Comparison of ENCODE assay signal across 14 mouse cellular contexts in the genomic region with DNA sequence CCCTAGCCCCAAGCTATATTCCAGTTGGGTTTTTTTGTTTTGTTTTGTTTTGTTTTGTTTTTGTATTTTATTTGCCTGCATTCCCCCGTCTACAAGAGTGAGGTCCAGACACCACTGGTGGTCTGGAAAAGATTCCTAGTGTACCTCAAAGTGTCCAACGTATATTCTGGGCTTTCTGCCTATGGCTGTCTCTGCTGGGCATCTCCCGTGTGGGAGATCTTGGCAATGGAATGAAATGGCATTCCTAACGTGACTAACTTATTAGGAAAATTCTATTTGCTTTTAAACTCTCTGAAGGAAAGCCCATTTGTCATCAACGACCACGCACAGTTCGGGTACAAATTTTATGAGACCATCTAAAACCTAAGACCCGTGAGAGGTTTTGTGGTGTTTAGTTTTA. TPM values are rescaled to one million over a fixed set of nuclear protein-coding genes. Genes with fewer than 3 reads are reported as not detected.
"Had no signal": no experiment of that assay in that cellular context is flagged by ENCODE, and none has a peak within 500 bp of the region (broad histone marks: within the 10 kb centered on the region; RNA-seq: fewer than 3 reads in every experiment).

No protein-coding gene starts in this region.

- DNase-seq: kidney, adult 18-20 months; kidney, postnatal 14 days; lung, adult 2 months; lung, postnatal 10 days; thymus, postnatal 4 days had no signal

- H3K4me1 ChIP-seq: liver, embryonic 15.5 days; megakaryocyte, embryonic 14.5 days had no signal

- H3K4me2 ChIP-seq: liver, embryonic 11.5 days; liver, embryonic 15.5 days; midbrain, embryonic 11.5 days; midbrain, embryonic 15.5 days; neural tube, embryonic 12.5 days had no signal

- H3K4me3 ChIP-seq: liver, embryonic 15.5 days; megakaryocyte, embryonic 14.5 days; midbrain, embryonic 15.5 days; neural tube, embryonic 12.5 days had no signal

- H3K27ac ChIP-seq: liver, embryonic 15.5 days; macrophage; midbrain, embryonic 15.5 days; neural tube, embryonic 12.5 days; stomach, postnatal 0 days had no signal

- H3K36me3 ChIP-seq: midbrain, embryonic 15.5 days; neural tube, embryonic 12.5 days had no signal

- ATAC-seq: midbrain, embryonic 15.5 days had no signal

- H3K9me3 ChIP-seq: liver, embryonic 15.5 days; midbrain, embryonic 15.5 days; neural tube, embryonic 12.5 days had no signal

- H3K27me3 ChIP-seq: liver, embryonic 15.5 days; megakaryocyte, embryonic 14.5 days; midbrain, embryonic 15.5 days; neural tube, embryonic 12.5 days had no signal

- H3K9ac ChIP-seq: liver, embryonic 15.5 days; midbrain, embryonic 15.5 days; neural tube, embryonic 12.5 days had no signal

RNA-seq across cellular contexts. Expression of gene Hgd, which starts 35.5 kb away (rescaled TPM):
- polyA plus RNA-seq: limb, embryonic 11.5 days; macrophage; neural tube, embryonic 12.5 days had no signal
